Mouse (Mus musculus): ENCODE results near the gene Phrf1.

DNA sequence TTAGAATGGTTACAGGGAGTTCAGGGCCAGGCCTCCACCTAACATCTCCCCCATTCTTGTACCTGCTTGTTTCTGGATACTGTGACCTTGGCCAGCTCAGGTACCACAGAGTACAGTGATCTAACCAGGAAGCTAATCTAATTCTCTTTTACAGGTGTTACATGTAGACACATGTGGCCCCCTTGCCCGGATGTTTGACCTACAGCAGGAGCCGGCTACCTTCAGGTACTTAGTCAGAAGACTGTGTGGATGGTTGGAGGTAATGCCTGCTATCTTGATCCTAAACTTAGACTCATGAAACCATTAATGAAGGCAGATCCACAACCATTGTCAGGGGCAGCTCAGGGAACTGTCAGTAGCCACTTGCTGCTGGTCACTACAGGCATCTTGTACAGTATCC, 32.8 kb upstream of the Phrf1 start:
- TF ChIP-seq POLR2A (IDR thresholded peaks at IDR 0.05; ENCODE audit: low read depth, low read length) (no peak), CTCF (IDR thresholded peaks at IDR 0.05; ENCODE audit: extremely low read depth, insufficient read depth, insufficient read length, insufficient replicate concordance) (no peak)
